Mouse (Mus musculus) liver, embryonic 11.5 days (tissue): ENCODE data around the gene Abcd3. TPM values are rescaled to one million over a fixed set of nuclear protein-coding genes. Genes with fewer than 3 reads are reported as not detected.

Source experiments
- ATAC-seq: fragments of 200-750 bp; cut with Nextera tagmentation; replicated peaks from 2 replicates; pipeline ENCODE4 v1.8.0; 2017; ENCODE audit warnings: moderate number of reproducible peaks, mild to moderate bottlenecking, moderate TSS enrichment, moderate library complexity; ENCODE audit not compliant: low FRiP score
- DNase-seq: peaks from one replicate; pipeline ENCODE4 v3.0.0-alpha.2; 2017; ENCODE audit warnings: low spot score
- H3K27ac ChIP-seq: fragments of 300-500 bp; sonication (generic); 2 replicates; pipeline ENCODE4 v1.5.1; 2014; ENCODE audit warnings: mild to moderate bottlenecking, low read depth, low read length, control low read depth
- H3K27me3 ChIP-seq: fragments of 300-500 bp; sonication (generic); replicated peaks from 2 replicates; pipeline ENCODE4 v1.6.1; 2014; ENCODE audit warnings: low read length, mixed read lengths; ENCODE audit not compliant: control insufficient read depth, insufficient read depth
- H3K36me3 ChIP-seq: fragments of 300-500 bp; sonication (generic); 2 replicates; pipeline ENCODE4 v1.6.1; 2014; ENCODE audit warnings: mild to moderate bottlenecking, low read length, moderate library complexity, mixed read lengths; ENCODE audit not compliant: control insufficient read depth, insufficient read depth
- H3K4me1 ChIP-seq: fragments of 300-500 bp; sonication (generic); replicated peaks from 2 replicates; pipeline ENCODE4 v1.6.1; 2014; ENCODE audit warnings: low read length, mixed read lengths; ENCODE audit not compliant: control insufficient read depth, insufficient read depth
- H3K4me2 ChIP-seq: fragments of 300-500 bp; sonication (generic); 2 replicates; pipeline ENCODE4 v1.6.1; 2014; ENCODE audit warnings: mild to moderate bottlenecking, control low read depth, moderate library complexity
- H3K4me3 ChIP-seq: fragments of 300-500 bp; sonication (generic); 2 replicates; pipeline ENCODE4 v1.5.1; 2014; ENCODE audit warnings: low read depth, low read length, control low read depth
- H3K9ac ChIP-seq: fragments of 300-500 bp; sonication (generic); 2 replicates; pipeline ENCODE4 v1.6.1; 2014; ENCODE audit warnings: low read depth, low read length, control low read depth
- H3K9me3 ChIP-seq: fragments of 300-500 bp; sonication (generic); 2 replicates; pipeline ENCODE4 v1.6.1; 2016; ENCODE audit warnings: low read length, inconsistent platforms, mixed read lengths; ENCODE audit not compliant: control insufficient read depth
- WGBS: fragments of 180-500 bp; shearing (Covaris S2); extraction: QIAGEN DNeasy Blood & Tissue Kit; methylation state at CpG from one replicate; pipeline ENCODE4 v1.1.7; 2014; 5-methylcytosine and 5-hydroxymethylcytosine counted together
- polyA plus RNA-seq: library from polyadenylated mRNA; unstranded; fragments of >200 nt; fragmentation: Nextera tagmentation; extraction: Ambion mirVana; gene quantifications from 2 replicates; pipeline ENCODE4 v1.2.1, GENCODE M21; 2014

The Abcd3 gene
- polyA plus RNA-seq, 1 experiment from 2014 or later, result 41.5 TPM

GRCm38 (mm10) chr3:121824319-121824718, 9.2 kb upstream of the Abcd3 start:
- no peaks in the 10 kb centered on the region for H3K9me3 ChIP-seq
- H3K27ac ChIP-seq, result no peak overlapping the region
- no peak overlapping the region for H3K9ac ChIP-seq
- WGBS, result 67% methylated on average over 1 of the region's 1 CpGs
- peak; percentile 41; the same call in 1 of the 2 replicates for ATAC-seq
- H3K36me3 ChIP-seq, result no peaks in the 10 kb centered on the region
- H3K4me2 ChIP-seq, result no peak overlapping the region
- H3K27me3 ChIP-seq, result no peaks in the 10 kb centered on the region
- no peak for DNase-seq
- H3K4me3 ChIP-seq, result no peak overlapping the region
- no peaks in the 10 kb centered on the region; the same call in none of the 2 replicates for H3K4me1 ChIP-seq

GRCm38 (mm10) chr3:121822643-121823042, 7.5 kb upstream of the Abcd3 start:
- no peaks in the 10 kb centered on the region; the same call in none of the 2 replicates for H3K4me1 ChIP-seq
- no peaks in the 10 kb centered on the region for H3K27me3 ChIP-seq
- no peaks in the 10 kb centered on the region for H3K36me3 ChIP-seq
- H3K27ac ChIP-seq, result no peak overlapping the region
- WGBS, result 89% methylated on average over 5 of the region's 5 CpGs
- no peak overlapping the region for H3K4me2 ChIP-seq
- DNase-seq (no peak), ATAC-seq (no peak)
- no peak overlapping the region for H3K9ac ChIP-seq
- H3K4me3 ChIP-seq, result no peak overlapping the region
- H3K9me3 ChIP-seq, result no peaks in the 10 kb centered on the region

DNA sequence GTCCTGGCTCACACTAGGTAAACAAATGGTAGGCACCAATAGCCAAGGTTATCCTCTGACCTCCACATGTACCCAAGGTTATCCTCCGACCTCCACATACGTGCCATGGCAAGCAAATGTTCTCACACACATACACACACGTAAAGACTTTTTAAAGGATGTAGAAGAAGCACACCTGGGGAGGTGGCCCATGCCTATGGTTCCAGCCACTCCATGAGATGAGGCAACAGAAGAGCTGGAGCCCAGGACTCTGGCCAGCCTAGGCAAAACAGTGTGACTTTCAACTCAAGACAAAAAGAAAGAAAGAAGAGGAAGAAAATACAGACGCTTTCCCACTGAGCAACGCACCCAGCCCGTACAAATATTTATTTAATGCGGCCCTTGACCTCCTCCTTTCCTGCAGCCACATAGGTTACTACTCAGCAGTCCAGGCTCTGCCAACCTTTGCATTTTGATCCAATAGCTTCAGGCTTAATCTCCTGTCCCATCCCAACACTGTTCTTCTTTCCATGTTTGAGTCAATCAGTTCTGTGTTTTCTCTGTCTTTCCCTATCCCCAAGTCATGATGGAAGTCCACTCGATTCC, 6.5 kb upstream of the Abcd3 start:
- no peak for DNase-seq
- Histone ChIP-seq H3K27me3 (no peaks in the 10 kb centered on the region), H3K4me3 (no peak overlapping the region), H3K36me3 (no peaks in the 10 kb centered on the region), H3K4me1 (no peaks in the 10 kb centered on the region; the same call in none of the 2 replicates), H3K27ac (peak overlapping the region; percentile 11; the same call in 1 of the 2 replicates), H3K9me3 (no peaks in the 10 kb centered on the region), H3K4me2 (no peak overlapping the region), H3K9ac (no peak overlapping the region)
- 0 out of 2 replicates have a peak, but pooled peaks have one; percentile 30 for ATAC-seq
- 57% methylated on average over 8 of the region's 8 CpGs for WGBS

DNA sequence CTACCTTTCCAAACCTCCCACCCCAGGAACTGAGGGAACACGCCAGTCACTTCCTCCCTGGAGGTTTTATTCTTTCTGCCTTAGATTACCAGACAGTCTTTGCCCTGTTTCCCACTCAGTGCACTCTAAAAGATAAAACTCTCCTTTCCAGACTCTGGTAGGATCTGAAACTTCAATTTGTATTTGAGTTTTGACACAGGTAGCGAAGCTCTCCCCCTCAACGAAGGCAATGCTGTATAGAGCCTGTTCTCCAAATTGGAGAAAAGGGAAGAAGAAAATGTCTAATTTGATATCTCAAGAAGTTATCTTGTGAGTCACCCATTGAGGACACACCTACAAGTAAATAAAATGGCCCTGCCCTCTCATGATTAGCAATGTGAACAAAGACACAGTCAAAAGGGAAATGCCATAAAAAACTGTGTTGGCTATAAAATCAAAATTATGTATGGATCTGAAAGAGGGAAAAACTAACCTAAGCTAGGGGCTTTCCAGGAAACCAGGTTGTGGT, 4.6 kb upstream of the Abcd3 start:
- no peak overlapping the region for H3K4me2 ChIP-seq
- H3K4me1 ChIP-seq, result no peaks in the 10 kb centered on the region; the same call in none of the 2 replicates
- H3K27me3 ChIP-seq, result no peaks in the 10 kb centered on the region
- no peak overlapping the region for H3K4me3 ChIP-seq
- 63% methylated on average over 3 of the region's 3 CpGs for WGBS
- H3K9me3 ChIP-seq, result no peaks in the 10 kb centered on the region
- DNase-seq, result no peak
- no peak for ATAC-seq
- no peaks in the 10 kb centered on the region for H3K36me3 ChIP-seq
- H3K27ac ChIP-seq, result no peak overlapping the region
- H3K9ac ChIP-seq, result no peak overlapping the region

GRCm38 (mm10) chr3:121818736-121819396, 3.8 kb upstream of the Abcd3 start:
- WGBS, result 78% methylated on average over 10 of the region's 10 CpGs
- H3K9me3 ChIP-seq, result no peaks in the 10 kb centered on the region
- H3K27me3 ChIP-seq, result no peaks in the 10 kb centered on the region
- no peaks in the 10 kb centered on the region for H3K36me3 ChIP-seq
- ATAC-seq (no peak), DNase-seq (no peak)
- H3K4me2 ChIP-seq, result no peak overlapping the region
- no peak overlapping the region for H3K27ac ChIP-seq
- H3K4me1 ChIP-seq, result no peaks in the 10 kb centered on the region; the same call in none of the 2 replicates
- H3K9ac ChIP-seq, result no peak overlapping the region
- H3K4me3 ChIP-seq, result no peak overlapping the region

- ATAC-seq (no peak), DNase-seq (no peak)
- H3K9me3 ChIP-seq, result no peaks in the 10 kb centered on the region
Observed at GRCm38 (mm10) chr3:121815549-121816235, 590 bp upstream of the Abcd3 start.

DNA sequence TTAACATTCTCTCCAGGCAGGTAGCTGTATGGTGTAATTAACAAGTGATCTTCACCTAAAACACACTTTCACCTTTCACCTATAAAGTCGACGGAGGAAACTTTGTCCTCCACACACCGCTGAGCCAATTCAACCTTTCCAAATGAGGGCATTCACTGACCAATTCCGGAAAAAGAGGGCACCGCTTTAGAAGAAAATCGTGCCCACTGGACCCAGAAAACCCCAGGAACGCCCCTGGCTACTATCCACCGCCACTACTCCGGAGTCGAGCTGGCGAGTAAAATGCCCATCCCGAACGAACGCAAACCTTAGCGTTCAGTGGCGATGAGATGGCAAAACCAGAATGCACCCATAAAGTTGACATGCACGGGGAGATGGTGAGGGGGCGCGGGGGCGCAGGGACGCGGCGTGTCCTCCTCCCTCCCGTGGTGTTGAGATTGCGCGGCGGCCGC, 663 bp downstream of the Abcd3 start:
- under 1% methylated on average over 27 of the region's 28 CpGs for WGBS
- ATAC-seq, result no peak; the same call in 1 of the 2 replicates
- no peak for DNase-seq
- Histone ChIP-seq H3K4me1 (peaks cover 12% of the 10 kb centered on the region), H3K9me3 (no peaks in the 10 kb centered on the region), H3K4me2 (peak overlapping the region; percentile 84), H3K4me3 (peak overlapping the region; percentile 81), H3K9ac (peak overlapping the region; percentile 88), H3K27me3 (no peaks in the 10 kb centered on the region), H3K36me3 (no peaks in the 10 kb centered on the region), H3K27ac (peak overlapping the region; percentile 94)

More at GRCm38 (mm10) chr3:121815549-121816235, 590 bp upstream of the Abcd3 start:
- H3K4me2 ChIP-seq, result peak overlapping the region; percentile 84
- 24% methylated on average over 16 of the region's 16 CpGs for WGBS
- H3K9ac ChIP-seq, result peak overlapping the region; percentile 88
- H3K4me3 ChIP-seq, result peak overlapping the region; percentile 81
- H3K36me3 ChIP-seq, result no peaks in the 10 kb centered on the region
- no peaks in the 10 kb centered on the region for H3K27me3 ChIP-seq
- H3K4me1 ChIP-seq, result peaks cover 10% of the 10 kb centered on the region
- peak overlapping the region; percentile 94 for H3K27ac ChIP-seq

DNA sequence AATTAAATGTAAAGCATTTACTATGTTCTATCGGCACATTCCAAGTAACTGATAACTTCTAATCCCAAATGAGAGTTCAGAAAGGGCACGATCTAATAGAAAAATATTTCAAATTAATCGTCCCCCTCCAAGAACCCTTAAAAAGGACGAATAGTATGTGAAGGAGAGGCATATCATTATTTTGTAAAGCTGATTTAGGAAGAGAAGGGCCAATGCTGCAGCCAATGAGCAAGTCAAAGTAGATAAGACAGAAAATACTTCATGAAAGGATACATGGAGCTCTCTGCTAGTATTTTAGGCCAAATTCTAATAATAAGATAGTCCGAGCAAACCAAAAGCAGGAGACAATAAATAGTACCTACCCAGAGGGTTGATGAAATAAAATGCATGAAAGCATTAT, 1.3 kb downstream of the Abcd3 start:
- Histone ChIP-seq H3K4me1 (peaks cover 12% of the 10 kb centered on the region), H3K36me3 (no peaks in the 10 kb centered on the region), H3K9ac (no peak overlapping the region), H3K27me3 (no peaks in the 10 kb centered on the region), H3K4me2 (peak overlapping the region; percentile 84), H3K27ac (no peak overlapping the region), H3K9me3 (no peaks in the 10 kb centered on the region), H3K4me3 (peak overlapping the region; percentile 81)
- no peak for DNase-seq
- no peak for ATAC-seq
- WGBS, result 59% methylated on average over 5 of the region's 5 CpGs
